Mouse (Mus musculus) ES-E14 (cell line): ENCODE data around the gene Coa7.

Experiments
- CHD2 ChIP-seq: IDR thresholded peaks from 2 replicates; pipeline ENCODE4 v1.6.1; 2014; ENCODE audit warnings: mild to moderate bottlenecking, low read depth, low read length, inconsistent platforms
- HCFC1 ChIP-seq: IDR thresholded peaks from 2 replicates; pipeline ENCODE4 v1.6.1; 2012; ENCODE audit warnings: low read length, inconsistent platforms, borderline replicate concordance; ENCODE audit not compliant: insufficient read depth
- MAFK ChIP-seq: IDR thresholded peaks from 2 replicates; pipeline ENCODE4 v1.6.1; 2014; ENCODE audit warnings: mild to moderate bottlenecking, low read depth, low read length, inconsistent platforms; ENCODE audit not compliant: insufficient read depth
- ZC3H11A ChIP-seq: IDR thresholded peaks from 2 replicates; pipeline ENCODE4 v1.6.1; 2012; ENCODE audit warnings: low read depth, mild to moderate bottlenecking, inconsistent platforms, low read length, borderline replicate concordance
- ZNF384 ChIP-seq: IDR thresholded peaks from 2 replicates; pipeline ENCODE4 v1.6.1; 2012; ENCODE audit warnings: low read depth, low read length, inconsistent platforms

GRCm38 (mm10) chr4:108345826-108346225 is 17.9 kb downstream of the Coa7 start:
- TF ChIP-seq HCFC1 = no peak
- TF ChIP-seq ZNF384 = no peak
- no peak for TF ChIP-seq MAFK
- no peak for TF ChIP-seq CHD2
- no peak for TF ChIP-seq ZC3H11A
